In the genomic region with DNA sequence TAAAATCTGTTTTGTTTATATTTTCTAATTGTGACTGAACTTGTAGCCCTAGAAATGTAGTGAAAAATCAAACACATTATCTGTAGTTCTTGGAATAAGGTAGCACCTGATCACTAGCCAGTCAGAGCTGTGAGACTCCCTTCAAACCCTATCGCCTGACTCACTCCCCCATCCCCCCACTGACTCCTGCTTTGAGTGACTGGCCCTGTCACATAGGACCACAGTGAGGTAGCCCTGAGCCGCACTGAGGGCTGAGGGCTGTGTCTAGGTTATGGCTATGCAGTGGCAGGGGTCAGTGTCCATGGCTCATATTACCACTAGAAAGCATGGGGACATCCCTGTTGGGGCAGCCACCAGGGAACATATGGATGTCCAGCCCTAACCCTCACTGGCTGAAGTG, we compare ENCODE assay signal across 21 mouse cellular contexts.
DNase-seq lines count a peak whose midpoint lies in the region; ATAC-seq and TF ChIP-seq lines count a peak whose summit lies in the region.
"Had no signal": no experiment of that assay in that cellular context is flagged by ENCODE, and none has a peak within 500 bp of the region (broad histone marks: within the 10 kb centered on the region; RNA-seq: fewer than 3 reads in every experiment).

No protein-coding gene starts in this region.

- no peak overlapping the region for H3K4me3 ChIP-seq in forebrain, embryonic 11.5 days (ENCODE audit: low read depth, low read length)
- H3K4me3 ChIP-seq in forebrain, embryonic 10.5 days = no peak overlapping the region
- H3K4me3 ChIP-seq in lung, adult 2 months (replicated peaks; ENCODE audit: extremely low read depth, low read depth, low read length) = no peak overlapping the region
- H3K4me3 ChIP-seq: embryonic facial prominence, embryonic 12.5 days; heart, embryonic 13.5 days; hindbrain, embryonic 13.5 days; limb, embryonic 12.5 days; liver, embryonic 13.5 days had no signal

- no peak overlapping the region for H3K9ac ChIP-seq in forebrain, embryonic 11.5 days (ENCODE audit: low read length)
- H3K9ac ChIP-seq: embryonic facial prominence, embryonic 12.5 days; heart, embryonic 13.5 days; hindbrain, embryonic 13.5 days; limb, embryonic 12.5 days; liver, embryonic 13.5 days had no signal

- TF ChIP-seq CTCF in lung, adult 2 months (IDR thresholded peaks at IDR 0.05; ENCODE audit: insufficient read depth, low read length) = no peak

- 0 out of 2 replicates have a peak, but pooled peaks have one; percentile 10 for ATAC-seq in forebrain, embryonic 11.5 days (replicated peaks; ENCODE audit: low FRiP score)
- no peak for ATAC-seq in activated CD4-positive, CD25-positive, alpha-beta regulatory T cell, adult 4 months
- ATAC-seq: CD4-positive, CD25-positive, alpha-beta regulatory T cell, adult 4 months; forebrain, embryonic 16.5 days had no signal

- H3K9me3 ChIP-seq in forebrain, embryonic 11.5 days (ENCODE audit: control insufficient read depth, low read length) = no peaks in the 10 kb centered on the region
- H3K9me3 ChIP-seq in forebrain, embryonic 10.5 days = no peaks in the 10 kb centered on the region
- H3K9me3 ChIP-seq: embryonic facial prominence, embryonic 12.5 days; heart, embryonic 13.5 days; hindbrain, embryonic 13.5 days; limb, embryonic 12.5 days; liver, embryonic 13.5 days had no signal

- no peak for DNase-seq in forebrain, embryonic 11.5 days (ENCODE audit: low spot score)
- no peak for DNase-seq in forebrain, embryonic 10.5 days (ENCODE audit: extremely low spot score, low spot score)
- DNase-seq in lung, adult 2 months = peak; percentile 6
- DNase-seq in lung, postnatal 10 days = no peak
- DNase-seq in fibroblast of lung, adult 2 months (ENCODE audit: low read depth) = peak; percentile 3
- peak; percentile 20 for DNase-seq in lung, postnatal 36 days
- DNase-seq in frontal cortex, postnatal 14 days (ENCODE audit: low spot score in 2 of 2) = no peak
- DNase-seq: cerebellum, adult 18-20 months; gastrocnemius, postnatal 25 days; heart, adult 18-20 months; heart, postnatal 14 days; liver, embryonic 13.5 days; thymus, adult 2 months; thymus, postnatal 4 days had no signal

- no peaks in the 10 kb centered on the region for H3K4me1 ChIP-seq in forebrain, embryonic 11.5 days (replicated peaks; ENCODE audit: control insufficient read depth, insufficient read depth, low read length)
- H3K4me1 ChIP-seq in forebrain, embryonic 10.5 days = no peaks in the 10 kb centered on the region
- H3K4me1 ChIP-seq in lung, adult 2 months (ENCODE audit: control insufficient read depth, insufficient read depth, low read length) = no peaks in the 10 kb centered on the region
- H3K4me1 ChIP-seq: embryonic facial prominence, embryonic 12.5 days; hindbrain, embryonic 13.5 days; liver, embryonic 13.5 days had no signal

- H3K4me2 ChIP-seq in forebrain, embryonic 11.5 days (ENCODE audit: low read depth, low read length, severe bottlenecking) = no peak overlapping the region
- H3K4me2 ChIP-seq: embryonic facial prominence, embryonic 12.5 days; heart, embryonic 13.5 days; hindbrain, embryonic 13.5 days; limb, embryonic 12.5 days; liver, embryonic 13.5 days had no signal

- 80% methylated on average over 2 of the region's 2 CpGs for WGBS in forebrain, embryonic 11.5 days
- WGBS in forebrain, embryonic 10.5 days = 92% methylated on average over 2 of the region's 2 CpGs
- WGBS in lung, adult 2 months = 61% methylated on average over 2 of the region's 2 CpGs

- H3K27me3 ChIP-seq in forebrain, embryonic 11.5 days (ENCODE audit: control insufficient read depth, insufficient read depth, low read length) = no peaks in the 10 kb centered on the region
- H3K27me3 ChIP-seq in forebrain, embryonic 10.5 days (ENCODE audit: poor library complexity, severe bottlenecking) = no peaks in the 10 kb centered on the region
- H3K27me3 ChIP-seq: embryonic facial prominence, embryonic 12.5 days; heart, embryonic 13.5 days; hindbrain, embryonic 13.5 days; limb, embryonic 12.5 days; liver, embryonic 13.5 days had no signal

- no peak for TF ChIP-seq POLR2A in lung, adult 2 months (IDR thresholded peaks at IDR 0.05; ENCODE audit: borderline replicate concordance, extremely low read depth, low read depth, low read length)

- H3K27ac ChIP-seq in forebrain, embryonic 11.5 days (ENCODE audit: low read depth, low read length) = no peak overlapping the region
- H3K27ac ChIP-seq in forebrain, embryonic 10.5 days = no peak overlapping the region
- H3K27ac ChIP-seq: embryonic facial prominence, embryonic 12.5 days; heart, embryonic 13.5 days; hindbrain, embryonic 13.5 days; limb, embryonic 12.5 days; liver, embryonic 13.5 days had no signal

- H3K36me3 ChIP-seq in forebrain, embryonic 11.5 days (ENCODE audit: control insufficient read depth, insufficient read depth, low read length) = no peaks in the 10 kb centered on the region
- H3K36me3 ChIP-seq in forebrain, embryonic 10.5 days (replicated peaks) = peaks cover 25% of the 10 kb centered on the region
- H3K36me3 ChIP-seq: liver, embryonic 13.5 days had no signal

Comparison
In these comparisons a context has a peak if more than half of its experiments do, and no peak if none do; other contexts are left out.
1. DNase-seq: peak in lung, adult 2 months (single experiment), fibroblast of lung, adult 2 months (single experiment) and lung, postnatal 36 days (single experiment); none in forebrain, embryonic 11.5 days (single experiment), forebrain, embryonic 10.5 days (single experiment), lung, postnatal 10 days (single experiment) and frontal cortex, postnatal 14 days (0 of 2).